Mouse (Mus musculus) MEL (cell line): ENCODE data around the gene Iscu.

Source experiments
- CTCF ChIP-seq, 3 experiments: IDR thresholded peaks in 2 of 3; conservative IDR thresholded peaks in 1 of 3; 2 replicates each; pipeline ENCODE4 v1.5.1; 2011 to 2012; ENCODE audit warnings: low read length in 3 of 3, low read depth in 2 of 3, mild to moderate bottlenecking in 2 of 3, improper control_type of control experiment in 1 of 3, inconsistent platforms in 1 of 3, mixed read lengths in 1 of 3, moderate library complexity in 1 of 3; ENCODE audit not compliant: control insufficient read depth in 1 of 3, insufficient read depth in 1 of 3, poor library complexity in 1 of 3, severe bottlenecking in 1 of 3
- ETS1 ChIP-seq: IDR thresholded peaks from 2 replicates; pipeline ENCODE4 v1.6.1; 2012; ENCODE audit warnings: low read depth, mild to moderate bottlenecking, inconsistent platforms, low read length, improper control_type of control experiment, moderate library complexity
- HCFC1 ChIP-seq: IDR thresholded peaks from 2 replicates; pipeline ENCODE4 v1.6.1; 2012; ENCODE audit warnings: low read depth, mild to moderate bottlenecking, inconsistent platforms, low read length, improper control_type of control experiment, moderate library complexity
- JUND ChIP-seq: IDR thresholded peaks from 2 replicates; pipeline ENCODE4 v1.6.1; 2011; ENCODE audit warnings: low read depth, mild to moderate bottlenecking, improper control_type of control experiment, low read length
- MAX ChIP-seq: IDR thresholded peaks from 2 replicates; pipeline ENCODE4 v1.6.1; 2011; ENCODE audit warnings: low read length, improper control_type of control experiment
- POLR2A ChIP-seq, 2 experiments: IDR thresholded peaks; 2 replicates each; pipeline ENCODE4 v1.6.1; 2011 to 2012; ENCODE audit warnings: low read length in 2 of 2, mild to moderate bottlenecking in 2 of 2, control low read depth in 1 of 2, improper control_type of control experiment in 1 of 2, low read depth in 1 of 2, moderate library complexity in 1 of 2; ENCODE audit not compliant: control insufficient read depth in 1 of 2, insufficient read depth in 1 of 2, poor library complexity in 1 of 2
- POLR2AphosphoS5 ChIP-seq: IDR thresholded peaks from 2 replicates; pipeline ENCODE4 v1.6.1; 2012; ENCODE audit warnings: low read depth, borderline replicate concordance, mild to moderate bottlenecking, inconsistent platforms, low read length, moderate library complexity, mixed read lengths
- SIN3A ChIP-seq: IDR thresholded peaks from 2 replicates; pipeline ENCODE4 v1.6.1; 2012; ENCODE audit warnings: low read length, improper control_type of control experiment, inconsistent platforms
- TCF12 ChIP-seq: IDR thresholded peaks from 2 replicates; pipeline ENCODE4 v1.6.1; 2014; ENCODE audit warnings: low read depth, mild to moderate bottlenecking, inconsistent platforms, low read length, improper control_type of control experiment, moderate library complexity

- TF ChIP-seq TCF12, result no peak
- no peak for TF ChIP-seq POLR2A (IDR thresholded peaks at IDR 0.05; ENCODE audit: control insufficient read depth in 1 of 2, insufficient read depth in 1 of 2, low read depth in 1 of 2, low read length in 2 of 2, poor library complexity in 1 of 2)
- TF ChIP-seq ETS1, result no peak
- no peak for TF ChIP-seq JUND
- no peak for TF ChIP-seq POLR2AphosphoS5
- TF ChIP-seq HCFC1, result no peak
- no peak for TF ChIP-seq CTCF (IDR thresholded peaks at IDR 0.05 in 2 of 3, conservative IDR thresholded peaks at IDR 0.05 in 1 of 3; ENCODE audit: control insufficient read depth in 1 of 3, insufficient read depth in 1 of 3, low read depth in 2 of 3, low read length in 3 of 3, poor library complexity in 1 of 3, severe bottlenecking in 1 of 3)
- no peak for TF ChIP-seq SIN3A
- no peak for TF ChIP-seq MAX
Measured at GRCm38 (mm10) chr5:113748556-113749331, 23.8 kb upstream of the Iscu start.
